Mouse (Mus musculus) liver, adult (tissue): ENCODE data around the gene Stk33.

Experiments
- GATA4 ChIP-seq: IDR thresholded peaks from 2 replicates; pipeline ENCODE4 v1.6.1; 2014; ENCODE audit warnings: mild to moderate bottlenecking, low read length; ENCODE audit not compliant: insufficient replicate concordance

The Stk33 gene

DNA sequence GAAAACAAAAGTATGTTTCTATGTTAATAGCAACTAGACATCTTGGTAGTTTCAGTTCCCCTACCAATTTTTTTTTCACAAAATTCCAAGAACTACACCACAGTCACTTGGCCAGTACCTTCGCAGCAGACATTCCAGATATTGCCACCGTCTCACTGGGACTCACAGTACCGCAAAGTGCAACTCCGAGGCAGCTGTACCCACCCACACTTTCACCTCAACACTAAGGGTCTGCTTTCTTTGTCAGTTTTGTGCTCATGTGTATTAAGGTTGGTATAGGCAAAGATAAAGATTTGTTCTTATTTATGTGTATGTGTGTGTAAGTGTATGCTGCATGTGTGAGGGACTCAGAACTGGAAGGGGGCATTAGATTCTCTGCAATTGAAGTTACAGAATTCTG, 156.8 kb downstream of the Stk33 start:
- no peak for TF ChIP-seq GATA4

GRCm38 (mm10) chr7:109276622-109277021, 162.3 kb downstream of the Stk33 start:
- no peak for TF ChIP-seq GATA4

- TF ChIP-seq GATA4 = no peak
Measured at GRCm38 (mm10) chr7:109275901-109276300, 163.0 kb downstream of the Stk33 start.

DNA sequence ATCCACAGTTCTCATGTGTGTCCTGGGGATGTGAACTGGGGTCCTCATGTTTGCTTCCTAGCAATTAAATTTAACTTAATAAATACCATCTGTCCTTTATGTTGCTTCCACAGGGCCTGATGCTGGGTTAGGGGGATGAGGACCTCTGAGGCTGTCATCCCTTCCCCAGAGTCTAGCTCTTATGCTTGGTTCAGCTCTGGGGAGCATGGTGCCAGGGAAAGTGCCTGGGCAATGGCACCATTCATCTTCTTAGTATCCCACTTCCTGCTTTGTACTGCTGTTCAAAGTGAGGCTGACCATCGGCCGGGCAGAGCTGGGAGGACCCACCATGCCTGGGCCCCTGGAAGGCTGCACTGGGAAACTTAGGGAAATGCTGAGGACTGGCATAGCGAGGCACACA, 163.7 kb downstream of the Stk33 start:
- TF ChIP-seq GATA4 = no peak

DNA sequence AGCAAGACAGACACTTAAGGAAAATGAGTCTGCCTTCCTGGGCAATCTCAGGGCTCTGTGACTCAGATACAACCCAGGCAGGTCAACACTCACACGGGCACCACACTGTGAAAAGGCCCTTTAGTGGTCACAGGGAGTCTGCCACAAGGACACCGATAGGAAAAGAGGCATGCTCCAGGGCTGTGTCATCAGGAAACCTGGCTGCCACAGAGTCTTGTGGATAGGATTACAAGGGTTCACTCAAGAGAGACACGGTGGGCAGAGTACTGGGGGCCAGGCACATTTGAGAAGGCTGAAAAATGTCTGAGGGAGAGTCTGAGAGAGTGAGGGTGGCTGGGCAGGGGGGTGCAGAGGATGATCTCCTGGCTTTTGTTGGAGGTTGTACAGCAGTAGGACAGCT, 164.6 kb downstream of the Stk33 start:
- TF ChIP-seq GATA4 = no peak

- TF ChIP-seq GATA4 = no peak
Measured at GRCm38 (mm10) chr7:109269046-109269445, 169.8 kb downstream of the Stk33 start.

GRCm38 (mm10) chr7:109267370-109267769, 171.5 kb downstream of the Stk33 start:
- TF ChIP-seq GATA4 = no peak

DNA sequence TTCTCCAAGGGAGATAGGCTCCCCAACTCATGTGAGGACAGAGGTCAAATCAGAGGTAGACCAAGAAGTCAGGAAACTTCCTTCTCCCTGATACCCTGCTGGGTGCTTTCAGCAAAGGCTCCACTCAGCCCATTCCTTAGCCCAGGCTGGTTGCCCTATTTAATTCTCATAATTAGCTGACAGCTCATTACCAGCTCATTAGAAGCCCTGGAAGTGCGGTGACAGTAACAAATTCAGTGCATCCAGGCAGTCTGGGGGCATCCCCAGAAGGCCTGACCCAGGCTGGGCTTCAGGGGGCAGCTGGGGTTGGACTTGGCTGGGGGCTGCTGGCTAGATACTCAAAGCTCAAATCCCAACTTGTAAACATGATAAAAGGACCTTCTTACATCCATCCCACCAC, 172.7 kb downstream of the Stk33 start:
- no peak for TF ChIP-seq GATA4

DNA sequence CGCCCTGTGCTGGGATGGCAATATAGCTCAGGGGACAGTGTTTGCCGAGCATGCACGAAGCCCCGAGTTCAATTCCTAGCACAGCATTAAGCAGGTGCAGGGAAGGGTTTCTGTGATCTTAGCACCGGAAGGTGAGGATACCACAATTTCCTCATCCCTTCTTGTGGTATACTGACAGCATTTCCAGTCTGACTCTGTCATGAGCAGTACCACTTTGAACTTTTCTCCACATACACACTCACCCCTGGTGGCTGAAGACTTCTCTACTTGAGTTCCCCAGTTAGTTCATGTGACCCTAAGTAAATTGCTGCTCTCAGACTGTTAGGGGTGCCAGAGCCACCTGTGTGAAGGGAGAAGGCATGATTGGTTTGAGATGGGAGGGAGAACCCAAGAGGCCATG, 173.3 kb downstream of the Stk33 start:
- TF ChIP-seq GATA4 = no peak

GRCm38 (mm10) chr7:109255506-109256352, 183.2 kb downstream of the Stk33 start:
- TF ChIP-seq GATA4 = no peak

- no peak for TF ChIP-seq GATA4
Measured at GRCm38 (mm10) chr7:109251418-109251817, 187.5 kb downstream of the Stk33 start.

DNA sequence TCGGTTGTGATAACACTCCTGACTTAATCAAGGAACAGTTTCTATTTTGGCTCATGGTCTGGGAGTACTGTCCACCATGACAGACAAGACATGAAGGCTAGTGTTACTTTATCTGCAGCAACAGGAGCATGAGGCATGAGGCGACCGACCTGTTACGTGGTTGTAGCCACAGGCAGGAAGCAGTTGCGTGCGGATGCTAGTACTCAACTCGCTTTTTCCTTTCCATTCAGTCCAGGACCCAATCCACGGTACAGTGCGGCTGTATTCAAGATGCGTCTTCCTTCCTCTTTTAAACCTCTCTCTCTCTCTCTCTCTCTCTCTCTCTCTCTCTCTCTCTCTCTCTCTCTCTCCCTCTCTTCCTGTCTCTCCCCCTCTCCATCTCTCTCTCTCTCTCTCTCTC, 194.1 kb downstream of the Stk33 start:
- TF ChIP-seq GATA4 = no peak

DNA sequence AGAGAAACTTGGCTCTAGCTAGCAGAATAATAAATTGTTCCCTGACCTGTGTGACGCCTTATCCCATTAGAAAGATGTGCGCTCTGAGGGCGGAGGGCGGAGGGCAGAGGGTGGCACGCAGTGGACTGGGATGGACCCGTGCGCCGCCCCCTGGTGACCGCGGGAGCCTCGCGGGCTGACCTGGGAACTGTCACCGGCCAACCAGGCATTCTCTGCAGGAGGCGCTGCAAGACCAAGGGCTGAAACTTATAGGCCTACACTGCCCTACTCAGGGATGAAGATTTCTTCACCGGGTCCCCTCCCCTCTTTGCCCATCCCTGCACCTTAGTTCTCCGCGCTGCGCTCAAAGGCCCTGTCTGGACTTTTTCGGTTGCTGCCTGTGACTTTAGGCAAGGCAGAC, 197.6 kb downstream of the Stk33 start:
- TF ChIP-seq GATA4 = no peak

DNA sequence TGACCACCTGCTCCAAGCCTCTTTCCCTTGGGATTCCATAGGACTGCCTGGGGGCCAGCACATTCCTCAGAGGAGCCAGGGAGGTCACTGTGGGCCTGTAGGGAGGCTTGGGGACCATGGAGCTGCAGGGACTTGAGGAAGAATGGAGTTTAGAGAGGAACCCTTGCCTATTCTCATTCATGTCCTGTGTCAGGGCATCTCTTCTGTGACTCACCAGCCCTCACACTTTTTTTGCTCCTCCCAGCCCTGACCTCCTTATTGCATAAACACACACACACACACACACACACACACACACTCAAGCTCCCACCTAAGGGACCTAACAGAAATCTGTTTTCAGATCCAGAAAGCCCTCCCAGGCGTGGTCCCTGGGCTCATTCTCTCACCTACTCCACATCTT, 199.5 kb downstream of the Stk33 start:
- TF ChIP-seq GATA4 = no peak

- TF ChIP-seq GATA4 = no peak
Measured at GRCm38 (mm10) chr7:109238724-109239123, 200.2 kb downstream of the Stk33 start.

- no peak for TF ChIP-seq GATA4
Measured at GRCm38 (mm10) chr7:109234882-109235640, 203.8 kb downstream of the Stk33 start.

- TF ChIP-seq GATA4 = no peak
Measured at GRCm38 (mm10) chr7:109234476-109234875, 204.4 kb downstream of the Stk33 start.

DNA sequence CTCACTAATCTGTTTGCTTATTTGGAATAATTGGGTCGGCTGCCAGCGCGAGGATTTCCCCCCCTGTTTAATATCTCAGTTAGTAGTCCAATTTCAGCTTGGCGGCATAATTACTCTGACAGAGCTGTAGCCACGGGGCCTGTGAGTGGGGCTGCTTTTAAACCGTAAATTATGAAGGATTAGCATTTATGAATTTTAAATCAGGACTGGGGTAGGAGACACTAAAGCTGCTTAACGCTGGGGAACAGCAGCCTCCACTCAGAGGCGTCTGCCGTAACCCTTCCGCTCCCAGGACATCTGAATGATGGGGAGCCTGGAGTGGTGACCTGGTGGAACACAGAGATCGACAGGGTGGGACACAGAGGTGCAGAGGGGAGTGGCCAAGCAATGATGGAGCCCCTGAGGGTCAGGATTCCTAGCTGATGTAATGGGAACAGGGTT, 207.0 kb downstream of the Stk33 start:
- no peak for TF ChIP-seq GATA4
